Mouse (Mus musculus): ENCODE results near the gene Eif4g3.
A peak's percentile ranks its signal among the peaks of the same experiment; 100 is the strongest.

Eif4g3 gene

GRCm38 (mm10) chr4:138250088-138250960 lies 257.5 kb downstream of the Eif4g3 start, which contains the start of the genes Sh2d5 and Kif17:
Gene Sh2d5, plus strand, starts transcription at chr4:138250403.
Gene Kif17, plus strand, starts transcription at chr4:138250435.
- peak; percentile 91 for DNase-seq

GRCm38 (mm10) chr4:138251819-138252218 lies 259.0 kb downstream of the Eif4g3 start:
- peak; percentile 41 for DNase-seq

GRCm38 (mm10) chr4:138252231-138252630 lies 259.4 kb downstream of the Eif4g3 start:
- no peak for DNase-seq

- peak; percentile 48 for DNase-seq
Measured at GRCm38 (mm10) chr4:138257116-138257687, 264.4 kb downstream of the Eif4g3 start.

All from thymus, postnatal 14 days (tissue).